Mouse (Mus musculus) heart, embryonic 14.5 days (tissue): Measurements from ENCODE around the gene Nrxn3. TPM values are rescaled to one million over a fixed set of nuclear protein-coding genes. Genes with fewer than 3 reads are reported as not detected.

ENCODE experiments used
- ATAC-seq: fragments of 200-750 bp; cut with Nextera tagmentation; 2 replicates; pipeline ENCODE4 v1.8.0; 2017; ENCODE audit warnings: low read depth, moderate TSS enrichment; ENCODE audit not compliant: insufficient number of reproducible peaks, insufficient read depth, low FRiP score
- H3K27ac ChIP-seq, 2 experiments: fragments of 200-500 bp in 1 of 2; fragments of 300-500 bp in 1 of 2; sonication (generic) in 1 of 2; replicated peaks in 1 of 2; 2 replicates each; pipeline ENCODE4 v1.5.1; 2012 to 2014; ENCODE audit warnings: low read depth in 2 of 2, low read length in 2 of 2, control low read depth in 1 of 2, mild to moderate bottlenecking in 1 of 2, mixed read lengths in 1 of 2; ENCODE audit not compliant: control insufficient read depth in 1 of 2, insufficient read depth in 1 of 2
- H3K27me3 ChIP-seq: fragments of 300-500 bp; sonication (generic); 2 replicates; pipeline ENCODE4 v1.6.1; 2014; ENCODE audit warnings: mild to moderate bottlenecking, low read length, control low read depth; ENCODE audit not compliant: control insufficient read depth, insufficient read depth
- H3K36me3 ChIP-seq: fragments of 300-500 bp; sonication (generic); 2 replicates; pipeline ENCODE4 v1.6.1; 2014; ENCODE audit warnings: mild to moderate bottlenecking, control low read depth, low read length, mixed read lengths; ENCODE audit not compliant: control insufficient read depth, insufficient read depth
- H3K4me1 ChIP-seq, 2 experiments: fragments of 200-500 bp in 1 of 2; fragments of 300-500 bp in 1 of 2; sonication (generic) in 1 of 2; 2 replicates each; pipeline ENCODE4 v1.6.1; 2012 to 2014; ENCODE audit warnings: low read length in 2 of 2, control low read depth in 1 of 2, mixed read lengths in 1 of 2; ENCODE audit not compliant: control insufficient read depth in 2 of 2, insufficient read depth in 2 of 2
- H3K4me2 ChIP-seq: fragments of 300-500 bp; sonication (generic); 2 replicates; pipeline ENCODE4 v1.6.1; 2014; ENCODE audit warnings: mild to moderate bottlenecking, low read length
- H3K4me3 ChIP-seq, 2 experiments: fragments of 200-500 bp in 1 of 2; fragments of 300-500 bp in 1 of 2; sonication (generic) in 1 of 2; 2 replicates each; pipeline ENCODE4 v1.5.1; 2012 to 2014; ENCODE audit warnings: low read length in 2 of 2, mild to moderate bottlenecking in 2 of 2, control low read depth in 1 of 2, low read depth in 1 of 2, moderate library complexity in 1 of 2; ENCODE audit not compliant: control insufficient read depth in 1 of 2, insufficient read depth in 1 of 2
- H3K9ac ChIP-seq: fragments of 300-500 bp; sonication (generic); 2 replicates; pipeline ENCODE4 v1.6.1; 2014; ENCODE audit warnings: mild to moderate bottlenecking, low read length
- H3K9me3 ChIP-seq: fragments of 300-500 bp; sonication (generic); 2 replicates; pipeline ENCODE4 v1.6.1; 2016; ENCODE audit warnings: low read length, control low read depth; ENCODE audit not compliant: control insufficient read depth
- WGBS: fragments of 180-500 bp; shearing (Covaris S2); extraction: QIAGEN DNeasy Blood & Tissue Kit; methylation state at CpG from one replicate; pipeline ENCODE4 v1.1.7; 2014; 5-methylcytosine and 5-hydroxymethylcytosine counted together
- polyA plus RNA-seq: library from polyadenylated mRNA; unstranded; fragments of >200 nt; fragmentation: Nextera tagmentation; extraction: Ambion mirVana; gene quantifications from 2 replicates; pipeline ENCODE4 v1.2.1, GENCODE M21; 2014

Nrxn3 gene
- polyA plus RNA-seq, 1 experiment from 2014 or later: 1.7 TPM

DNA sequence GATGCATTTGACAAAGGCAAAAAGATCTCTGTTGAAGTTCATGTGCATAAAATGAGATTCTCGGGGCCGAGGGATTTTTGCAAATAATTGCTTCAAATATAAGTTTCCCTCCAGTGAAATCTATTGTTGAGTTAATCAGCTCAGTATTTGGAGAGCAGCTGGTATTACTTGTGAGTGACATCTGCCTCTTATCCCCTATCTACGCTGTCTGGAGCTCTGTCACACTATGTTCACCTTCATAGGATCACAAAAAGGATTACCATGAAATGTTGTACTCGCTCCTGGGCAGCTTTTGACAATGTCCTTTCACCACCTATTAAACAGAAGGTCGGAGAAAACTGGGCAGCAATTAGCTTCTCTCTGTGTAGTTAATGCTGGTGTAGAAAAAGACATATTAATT lies 1259.8 kb downstream of the Nrxn3 start:
- Histone ChIP-seq H3K27ac (no peak overlapping the region), H3K9me3 (no peaks in the 10 kb centered on the region), H3K4me1 (no peaks in the 10 kb centered on the region), H3K36me3 (no peaks in the 10 kb centered on the region), H3K4me3 (no peak overlapping the region), H3K27me3 (no peaks in the 10 kb centered on the region), H3K9ac (no peak overlapping the region), H3K4me2 (no peak overlapping the region)
- no peak for ATAC-seq
- WGBS: 65% methylated on average over 5 of the region's 5 CpGs

DNA sequence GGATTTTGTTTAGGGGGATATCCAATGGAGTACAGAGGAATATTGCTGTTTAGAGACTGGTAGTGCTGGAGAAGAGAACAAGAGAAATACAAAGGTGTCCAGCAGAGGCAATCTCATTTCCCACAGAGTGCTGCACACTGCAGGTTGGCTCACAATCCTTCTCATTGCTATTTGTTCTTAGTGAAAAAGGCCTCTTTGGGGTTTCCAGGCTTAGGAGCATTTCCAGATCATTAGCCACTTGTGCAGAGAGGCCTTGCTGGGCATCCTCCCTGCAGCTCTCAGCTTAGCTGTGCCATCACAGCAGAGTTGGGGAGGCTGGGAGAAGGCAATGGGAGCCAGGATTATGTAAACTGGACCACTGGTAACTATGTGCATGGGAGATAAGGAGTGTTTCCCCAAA lies 1260.7 kb downstream of the Nrxn3 start:
- H3K9ac ChIP-seq: no peak overlapping the region
- H3K4me1 ChIP-seq: no peaks in the 10 kb centered on the region
- no peaks in the 10 kb centered on the region for H3K27me3 ChIP-seq
- H3K36me3 ChIP-seq: no peaks in the 10 kb centered on the region
- H3K4me3 ChIP-seq: no peak overlapping the region
- no peaks in the 10 kb centered on the region for H3K9me3 ChIP-seq
- no peak for ATAC-seq
- H3K4me2 ChIP-seq: no peak overlapping the region
- no peak overlapping the region for H3K27ac ChIP-seq

DNA sequence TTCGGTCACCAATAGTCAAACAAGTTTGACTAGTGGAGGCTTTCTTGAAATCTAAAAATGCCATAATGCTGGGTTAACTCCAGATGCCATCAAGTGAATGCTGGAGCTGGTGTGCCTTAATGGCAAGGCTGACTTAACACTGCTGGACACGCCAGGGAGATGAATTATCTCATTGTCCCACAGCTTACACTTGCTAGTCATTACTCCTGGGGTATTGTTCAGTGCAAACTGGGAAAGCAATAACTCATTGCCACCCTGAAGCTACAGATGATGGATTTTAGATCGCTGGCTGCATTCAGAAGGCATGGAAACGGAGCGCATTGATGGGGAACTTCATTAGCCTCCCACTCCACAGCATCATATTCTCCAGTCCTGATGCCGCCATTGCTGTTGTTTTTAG lies 1263.5 kb downstream of the Nrxn3 start:
- no peak overlapping the region for H3K27ac ChIP-seq
- no peak for ATAC-seq
- H3K36me3 ChIP-seq: no peaks in the 10 kb centered on the region
- no peak overlapping the region for H3K9ac ChIP-seq
- no peaks in the 10 kb centered on the region for H3K27me3 ChIP-seq
- H3K4me2 ChIP-seq: no peak overlapping the region
- H3K9me3 ChIP-seq: no peaks in the 10 kb centered on the region
- no peak overlapping the region for H3K4me3 ChIP-seq
- no peaks in the 10 kb centered on the region for H3K4me1 ChIP-seq
- WGBS: 78% methylated on average over 6 of the region's 6 CpGs

DNA sequence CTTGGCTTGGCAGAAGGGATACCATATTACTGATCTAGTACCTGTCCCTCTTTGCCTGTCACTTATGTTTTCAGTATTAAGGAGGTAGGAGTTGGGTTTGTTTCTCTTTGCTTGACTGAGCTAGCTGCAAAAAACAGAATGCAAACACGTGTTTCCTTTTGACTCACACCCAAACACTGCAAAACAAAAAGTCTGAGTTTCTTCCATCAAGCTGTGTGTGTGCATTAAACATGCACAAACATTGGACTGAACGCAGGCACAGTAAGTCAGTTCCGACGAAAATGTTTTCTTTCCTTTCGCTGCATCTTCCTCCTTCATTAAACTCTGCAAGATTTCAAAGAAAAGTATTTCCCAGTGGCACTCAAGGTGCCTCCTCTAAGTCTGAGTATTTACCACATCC lies 1270.6 kb downstream of the Nrxn3 start:
- H3K4me2 ChIP-seq: no peak overlapping the region
- WGBS: 71% methylated on average over 5 of the region's 5 CpGs
- H3K4me1 ChIP-seq: no peaks in the 10 kb centered on the region
- no peaks in the 10 kb centered on the region for H3K27me3 ChIP-seq
- no peaks in the 10 kb centered on the region for H3K36me3 ChIP-seq
- ATAC-seq: no peak
- H3K9me3 ChIP-seq: no peaks in the 10 kb centered on the region
- H3K27ac ChIP-seq: no peak overlapping the region
- H3K4me3 ChIP-seq: no peak overlapping the region
- H3K9ac ChIP-seq: no peak overlapping the region

DNA sequence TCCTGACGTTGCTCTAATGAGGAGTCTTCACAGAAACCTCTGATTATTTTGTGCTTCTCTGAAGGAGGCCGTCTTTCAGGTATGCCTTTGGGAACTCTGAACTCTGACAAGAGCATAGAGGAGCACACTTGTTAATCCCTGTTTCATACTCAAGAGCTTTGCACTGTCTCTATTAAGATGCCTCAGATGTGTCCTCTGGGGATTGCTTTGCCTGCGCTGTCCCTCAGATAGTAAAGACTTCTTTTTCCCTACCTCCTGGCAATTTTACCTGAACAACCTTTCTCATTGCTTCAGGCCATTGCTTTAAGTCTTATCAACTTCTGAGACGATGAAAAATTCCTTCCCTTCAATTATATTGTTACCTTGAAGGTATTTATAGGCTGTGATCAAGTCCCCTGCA lies 1272.7 kb downstream of the Nrxn3 start:
- no peaks in the 10 kb centered on the region for H3K36me3 ChIP-seq
- 74% methylated on average over 4 of the region's 4 CpGs for WGBS

DNA sequence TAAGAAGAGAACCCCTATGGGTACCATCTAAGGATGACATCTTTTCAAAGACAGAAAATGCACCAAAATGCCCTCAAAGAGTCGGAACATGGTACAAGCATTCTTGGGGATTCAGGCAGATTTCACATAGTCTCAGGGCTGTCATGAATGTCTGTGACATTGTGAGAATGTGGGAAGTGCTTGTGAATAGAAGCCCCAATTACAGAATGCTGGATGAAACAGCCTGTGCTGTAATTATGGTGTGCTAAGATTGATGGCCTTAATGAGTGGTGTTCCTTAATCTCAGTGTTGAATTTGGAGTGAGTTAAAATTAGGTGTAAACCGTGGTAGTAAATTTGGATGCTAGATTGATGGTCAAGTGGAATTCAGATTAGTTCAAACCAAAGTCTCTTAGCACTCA lies 1287.6 kb downstream of the Nrxn3 start:
- H3K9me3 ChIP-seq: no peaks in the 10 kb centered on the region
- H3K4me3 ChIP-seq: no peak overlapping the region
- no peak overlapping the region for H3K27ac ChIP-seq
- 71% methylated on average over 2 of the region's 2 CpGs for WGBS
- no peak overlapping the region for H3K4me2 ChIP-seq
- H3K27me3 ChIP-seq: no peaks in the 10 kb centered on the region
- no peaks in the 10 kb centered on the region for H3K4me1 ChIP-seq
- ATAC-seq: no peak
- no peaks in the 10 kb centered on the region for H3K36me3 ChIP-seq
- H3K9ac ChIP-seq: no peak overlapping the region

More for the DNA sequence above, 1272.7 kb downstream of the Nrxn3 start:
- no peaks in the 10 kb centered on the region for H3K4me1 ChIP-seq
- ATAC-seq: no peak
- H3K9ac ChIP-seq: no peak overlapping the region
- H3K4me2 ChIP-seq: no peak overlapping the region
- H3K9me3 ChIP-seq: no peaks in the 10 kb centered on the region
- no peak overlapping the region for H3K27ac ChIP-seq
- no peak overlapping the region for H3K4me3 ChIP-seq
- H3K27me3 ChIP-seq: no peaks in the 10 kb centered on the region

DNA sequence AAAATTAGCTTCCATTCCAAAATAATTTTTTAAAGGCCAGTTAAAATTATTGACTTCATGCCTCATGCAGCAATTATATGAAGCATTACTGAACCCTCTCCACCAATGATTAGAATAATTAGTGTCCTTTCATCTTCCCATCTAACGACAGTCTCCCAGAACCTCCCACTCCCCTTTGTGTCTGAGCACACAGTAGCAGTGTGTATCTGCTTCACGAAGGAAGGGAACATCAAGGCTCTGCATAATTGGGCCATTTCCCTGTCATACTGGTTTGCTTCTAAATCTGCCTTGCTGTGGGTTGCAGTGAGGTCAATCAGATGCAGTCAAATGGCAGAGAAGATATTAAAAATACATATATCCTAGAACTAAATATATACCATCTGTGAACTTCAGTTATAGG lies 1291.3 kb downstream of the Nrxn3 start:
- Histone ChIP-seq H3K9ac (no peak overlapping the region), H3K4me2 (no peak overlapping the region), H3K27ac (no peak overlapping the region), H3K36me3 (no peaks in the 10 kb centered on the region), H3K27me3 (no peaks in the 10 kb centered on the region), H3K4me3 (no peak overlapping the region), H3K4me1 (no peaks in the 10 kb centered on the region), H3K9me3 (no peaks in the 10 kb centered on the region)
- 68% methylated on average over 2 of the region's 2 CpGs for WGBS
- ATAC-seq: no peak

DNA sequence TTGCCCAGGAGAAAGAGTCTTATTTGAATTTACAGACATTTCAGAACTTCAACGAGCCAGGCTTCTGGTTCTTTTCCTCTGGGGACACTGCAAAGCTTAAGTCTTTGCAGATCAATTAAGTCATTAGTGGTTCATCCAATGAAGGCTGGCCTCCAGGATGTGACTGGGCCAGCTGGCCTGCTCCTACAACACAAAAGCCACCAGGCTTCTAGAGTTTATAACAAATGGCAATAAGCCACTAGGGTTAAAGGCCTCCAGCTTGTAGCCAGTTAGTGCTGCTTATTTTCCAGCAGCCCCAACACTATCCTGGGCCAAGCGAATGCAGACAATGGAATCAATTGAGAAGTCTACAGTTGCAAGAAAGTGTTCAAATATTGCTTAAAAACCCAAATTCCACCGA lies 1304.3 kb downstream of the Nrxn3 start:
- no peak overlapping the region for H3K4me3 ChIP-seq
- no peak for ATAC-seq
- no peaks in the 10 kb centered on the region for H3K36me3 ChIP-seq
- H3K27ac ChIP-seq: no peak overlapping the region
- H3K9me3 ChIP-seq: no peaks in the 10 kb centered on the region
- no peak overlapping the region for H3K9ac ChIP-seq
- H3K4me2 ChIP-seq: no peak overlapping the region
- H3K4me1 ChIP-seq: no peaks in the 10 kb centered on the region
- 66% methylated on average over 3 of the region's 3 CpGs for WGBS
- H3K27me3 ChIP-seq: no peaks in the 10 kb centered on the region
